Mouse (Mus musculus): Measurements from ENCODE around the gene Rnf38. TPM values are rescaled to one million over a fixed set of nuclear protein-coding genes. Genes with fewer than 3 reads are reported as not detected.

Gene Rnf38
- polyA plus RNA-seq, 1 experiment, result 123 TPM

GRCm38 (mm10) chr4:44092359-44092758 lies 141.2 kb downstream of the Rnf38 start:
- WGBS, result 58% methylated on average over 11 of the region's 11 CpGs
- Histone ChIP-seq H3K4me3 (replicated peaks; ENCODE audit: extremely low read depth, low read depth, low read length) (no peak overlapping the region), H3K4me1 (ENCODE audit: control insufficient read depth, insufficient read depth, low read length) (no peaks in the 10 kb centered on the region)
- TF ChIP-seq CTCF (IDR thresholded peaks at IDR 0.05; ENCODE audit: insufficient read depth, low read length) (no peak), POLR2A (IDR thresholded peaks at IDR 0.05; ENCODE audit: borderline replicate concordance, extremely low read depth, low read depth, low read length) (no peak)
- DNase-seq, result no peak

GRCm38 (mm10) chr4:44085566-44085965 lies 148.0 kb downstream of the Rnf38 start:
- no peak for DNase-seq
- H3K4me3 ChIP-seq (replicated peaks; ENCODE audit: extremely low read depth, low read depth, low read length), result no peak overlapping the region
- peaks cover 8% of the 10 kb centered on the region for H3K4me1 ChIP-seq (ENCODE audit: control insufficient read depth, insufficient read depth, low read length)
- TF ChIP-seq POLR2A (IDR thresholded peaks at IDR 0.05; ENCODE audit: borderline replicate concordance, extremely low read depth, low read depth, low read length) (no peak), CTCF (IDR thresholded peaks at IDR 0.05; ENCODE audit: insufficient read depth, low read length) (no peak)
- 94% methylated on average over 3 of the region's 3 CpGs for WGBS

GRCm38 (mm10) chr4:44084602-44085325 lies 148.8 kb downstream of the Rnf38 start:
- TF ChIP-seq CTCF (IDR thresholded peaks at IDR 0.05; ENCODE audit: insufficient read depth, low read length), result no peak
- no peak for TF ChIP-seq POLR2A (IDR thresholded peaks at IDR 0.05; ENCODE audit: borderline replicate concordance, extremely low read depth, low read depth, low read length)
- H3K4me3 ChIP-seq (replicated peaks; ENCODE audit: extremely low read depth, low read depth, low read length), result no peak overlapping the region
- WGBS, result 73% methylated on average over 13 of the region's 13 CpGs
- no peak for DNase-seq
- H3K4me1 ChIP-seq (ENCODE audit: control insufficient read depth, insufficient read depth, low read length), result peaks cover 8% of the 10 kb centered on the region

- Histone ChIP-seq H3K4me1 (ENCODE audit: control insufficient read depth, insufficient read depth, low read length) (peaks cover 8% of the 10 kb centered on the region), H3K4me3 (replicated peaks; ENCODE audit: extremely low read depth, low read depth, low read length) (peak within 1 kb of the TSS; percentile 45)
- peak; percentile 51; the same call in 1 of the 2 replicates for TF ChIP-seq POLR2A (IDR thresholded peaks at IDR 0.05; ENCODE audit: borderline replicate concordance, extremely low read depth, low read depth, low read length)
- no peak for TF ChIP-seq CTCF (IDR thresholded peaks at IDR 0.05; ENCODE audit: insufficient read depth, low read length)
- 4% methylated on average over 11 of the region's 11 CpGs for WGBS
- no peak for DNase-seq
Measured at GRCm38 (mm10) chr4:44083945-44084344, 149.6 kb downstream of the Rnf38 start, which contains the start of gene Gne. Gne (minus strand) TSS chr4:44084177.

- WGBS, result 62% methylated on average over 7 of the region's 7 CpGs
- TF ChIP-seq POLR2A (IDR thresholded peaks at IDR 0.05; ENCODE audit: borderline replicate concordance, extremely low read depth, low read depth, low read length), result no peak
- TF ChIP-seq CTCF (IDR thresholded peaks at IDR 0.05; ENCODE audit: insufficient read depth, low read length), result no peak
- no peak for DNase-seq
- peaks cover 3% of the 10 kb centered on the region for H3K4me1 ChIP-seq (ENCODE audit: control insufficient read depth, insufficient read depth, low read length)
- no peak overlapping the region for H3K4me3 ChIP-seq (replicated peaks; ENCODE audit: extremely low read depth, low read depth, low read length)
Measured at GRCm38 (mm10) chr4:44078358-44078933, 155.1 kb downstream of the Rnf38 start.

Other genes with a start within 250 kb of the Rnf38 start
- 165 and 187 TPM in 2 replicates for gene Clta, start 229.3 kb downstream of the Rnf38 start, polyA plus RNA-seq (2012; rRNA removed)
- gene Gne, start 149.6 kb downstream of the Rnf38 start, polyA plus RNA-seq (2012; rRNA removed), result 23.9 and 31.4 TPM in 2 replicates
- 0.31 and 0.92 TPM in 2 replicates for gene Melk, start 67.1 kb upstream of the Rnf38 start, polyA plus RNA-seq (2012; rRNA removed)